Mouse (Mus musculus): ENCODE data around the gene Snapc5. TPM values are rescaled to one million over a fixed set of nuclear protein-coding genes. Genes with fewer than 3 reads are reported as not detected.

Gene Snapc5
- total and polyA plus RNA-seq, 3 experiments, result 4.4 to 40.4 (median 14.0) TPM

GRCm38 (mm10) chr9:64220603-64221002 lies 41.5 kb downstream of the Snapc5 start:
- DNase-seq (ENCODE audit: low spot score) (no peak), ATAC-seq (ENCODE audit: extremely low read depth, insufficient number of reproducible peaks, low FRiP score, poor library complexity, severe bottlenecking) (no peak)
- H3K4me1 ChIP-seq (ENCODE audit: insufficient read depth, low read depth, low read length), result peaks cover 19% of the 10 kb centered on the region
- no peak overlapping the region for H3K4me3 ChIP-seq (ENCODE audit: low read depth, low read length)
- no peaks in the 10 kb centered on the region for H3K27me3 ChIP-seq (ENCODE audit: insufficient read depth, low read length)
- TF ChIP-seq GATA2 (IDR thresholded peaks at IDR 0.05; ENCODE audit: borderline replicate concordance, low read depth, low read length) (no peak), GATA1 (IDR thresholded peaks at IDR 0.05; ENCODE audit: borderline replicate concordance, low read length) (no peak), CTCF (IDR thresholded peaks at IDR 0.05; ENCODE audit: low read depth, low read length) (no peak)
- H3K36me3 ChIP-seq (replicated peaks), result peaks cover 73% of the 10 kb centered on the region
- H3K9me3 ChIP-seq (replicated peaks), result no peaks in the 10 kb centered on the region

GRCm38 (mm10) chr9:64221480-64221879 lies 42.4 kb downstream of the Snapc5 start:
- no peak overlapping the region for H3K4me3 ChIP-seq (ENCODE audit: low read depth, low read length)
- DNase-seq (ENCODE audit: low spot score) (no peak), ATAC-seq (ENCODE audit: extremely low read depth, insufficient number of reproducible peaks, low FRiP score, poor library complexity, severe bottlenecking) (no peak)
- H3K36me3 ChIP-seq (replicated peaks), result peaks cover 74% of the 10 kb centered on the region
- H3K9me3 ChIP-seq (replicated peaks), result no peaks in the 10 kb centered on the region
- no peak for TF ChIP-seq GATA2 (IDR thresholded peaks at IDR 0.05; ENCODE audit: borderline replicate concordance, low read depth, low read length)
- TF ChIP-seq GATA1 (IDR thresholded peaks at IDR 0.05; ENCODE audit: borderline replicate concordance, low read length), result no peak
- no peak for TF ChIP-seq POLR2AphosphoS5 (IDR thresholded peaks at IDR 0.05; ENCODE audit: insufficient replicate concordance, low read depth, low read length)
- no peak for TF ChIP-seq CTCF (IDR thresholded peaks at IDR 0.05; ENCODE audit: low read depth, low read length)
- no peak for TF ChIP-seq TAL1 (conservative IDR thresholded peaks at IDR 0.05; ENCODE audit: low read depth, low read length)
- H3K4me1 ChIP-seq (ENCODE audit: insufficient read depth, low read depth, low read length), result peaks cover 15% of the 10 kb centered on the region
- H3K27me3 ChIP-seq (ENCODE audit: insufficient read depth, low read length), result no peaks in the 10 kb centered on the region

- DNase-seq (ENCODE audit: low spot score) (no peak), ATAC-seq (ENCODE audit: extremely low read depth, insufficient number of reproducible peaks, low FRiP score, poor library complexity, severe bottlenecking) (no peak)
- no peaks in the 10 kb centered on the region for H3K27me3 ChIP-seq (ENCODE audit: insufficient read depth, low read length)
- peaks cover 76% of the 10 kb centered on the region for H3K36me3 ChIP-seq (replicated peaks)
- H3K9me3 ChIP-seq (replicated peaks), result no peaks in the 10 kb centered on the region
- peaks cover 11% of the 10 kb centered on the region; the same call in 1 of the 2 replicates for H3K4me1 ChIP-seq (ENCODE audit: insufficient read depth, low read depth, low read length)
- TF ChIP-seq CTCF (IDR thresholded peaks at IDR 0.05; ENCODE audit: low read depth, low read length) (no peak), POLR2AphosphoS5 (IDR thresholded peaks at IDR 0.05; ENCODE audit: insufficient replicate concordance, low read depth, low read length) (no peak), TAL1 (conservative IDR thresholded peaks at IDR 0.05; ENCODE audit: low read depth, low read length) (no peak), GATA1 (IDR thresholded peaks at IDR 0.05; ENCODE audit: borderline replicate concordance, low read length) (no peak), GATA2 (IDR thresholded peaks at IDR 0.05; ENCODE audit: borderline replicate concordance, low read depth, low read length) (no peak)
- H3K4me3 ChIP-seq (ENCODE audit: low read depth, low read length), result no peak overlapping the region
These were observed 43.0 kb downstream of the Snapc5 start for GRCm38 (mm10) chr9:64222098-64222497.

GRCm38 (mm10) chr9:64225805-64226204 lies 46.7 kb downstream of the Snapc5 start:
- no peak for TF ChIP-seq POLR2AphosphoS5 (IDR thresholded peaks at IDR 0.05; ENCODE audit: insufficient replicate concordance, low read depth, low read length)
- no peak for TF ChIP-seq CTCF (IDR thresholded peaks at IDR 0.05; ENCODE audit: low read depth, low read length)
- TF ChIP-seq TAL1 (conservative IDR thresholded peaks at IDR 0.05; ENCODE audit: low read depth, low read length), result no peak
- no peak for TF ChIP-seq GATA1 (IDR thresholded peaks at IDR 0.05; ENCODE audit: borderline replicate concordance, low read length)
- no peak for TF ChIP-seq GATA2 (IDR thresholded peaks at IDR 0.05; ENCODE audit: borderline replicate concordance, low read depth, low read length)
- peaks cover 9% of the 10 kb centered on the region; the same call in 1 of the 2 replicates for H3K4me1 ChIP-seq (ENCODE audit: insufficient read depth, low read depth, low read length)
- no peak for ATAC-seq (ENCODE audit: extremely low read depth, insufficient number of reproducible peaks, low FRiP score, poor library complexity, severe bottlenecking)

DNA sequence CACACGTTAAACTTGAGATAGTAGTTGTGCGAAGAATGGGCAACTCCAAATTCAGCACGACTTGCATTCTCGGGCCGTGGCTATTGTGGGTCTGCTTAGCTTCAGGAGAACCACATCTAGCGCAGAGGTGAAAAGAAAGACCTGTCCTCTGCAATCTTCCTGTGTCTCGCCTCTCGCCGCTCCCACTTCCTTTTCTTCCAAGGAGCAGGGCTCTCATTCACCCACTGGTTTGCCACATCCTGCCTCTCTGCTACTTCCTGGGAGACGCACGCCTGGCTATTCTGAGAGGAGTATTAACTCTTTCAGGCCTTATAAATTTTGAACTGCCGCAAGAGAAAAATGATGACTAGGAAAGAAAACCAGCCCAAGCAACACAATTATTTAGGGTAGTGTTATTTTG lies 48.7 kb downstream of the Snapc5 start:
- Histone ChIP-seq H3K27me3 (ENCODE audit: insufficient read depth, low read length) (no peaks in the 10 kb centered on the region), H3K4me3 (ENCODE audit: low read depth, low read length) (no peak overlapping the region), H3K4me1 (ENCODE audit: insufficient read depth, low read depth, low read length) (0 out of 2 replicates have a peak, but pooled peaks cover 3% of the 10 kb centered on the region), H3K36me3 (replicated peaks) (peaks cover 78% of the 10 kb centered on the region), H3K9me3 (replicated peaks) (no peaks in the 10 kb centered on the region)
- no peak for ATAC-seq (ENCODE audit: extremely low read depth, insufficient number of reproducible peaks, low FRiP score, poor library complexity, severe bottlenecking)
- no peak for DNase-seq (ENCODE audit: low spot score)
- no peak for TF ChIP-seq CTCF (IDR thresholded peaks at IDR 0.05; ENCODE audit: low read depth, low read length)
- TF ChIP-seq GATA2 (IDR thresholded peaks at IDR 0.05; ENCODE audit: borderline replicate concordance, low read depth, low read length), result no peak
- TF ChIP-seq TAL1 (conservative IDR thresholded peaks at IDR 0.05; ENCODE audit: low read depth, low read length), result no peak
- no peak for TF ChIP-seq POLR2AphosphoS5 (IDR thresholded peaks at IDR 0.05; ENCODE audit: insufficient replicate concordance, low read depth, low read length)
- TF ChIP-seq GATA1 (IDR thresholded peaks at IDR 0.05; ENCODE audit: borderline replicate concordance, low read length), result no peak

More at GRCm38 (mm10) chr9:64225805-64226204, 46.7 kb downstream of the Snapc5 start:
- peaks cover 76% of the 10 kb centered on the region for H3K36me3 ChIP-seq (replicated peaks)
- no peaks in the 10 kb centered on the region for H3K27me3 ChIP-seq (ENCODE audit: insufficient read depth, low read length)
- no peaks in the 10 kb centered on the region for H3K9me3 ChIP-seq (replicated peaks)
- no peak for DNase-seq (ENCODE audit: low spot score)
- no peak overlapping the region for H3K4me3 ChIP-seq (ENCODE audit: low read depth, low read length)

GRCm38 (mm10) chr9:64228972-64229371 lies 49.9 kb downstream of the Snapc5 start:
- TF ChIP-seq CTCF (IDR thresholded peaks at IDR 0.05; ENCODE audit: low read depth, low read length) (no peak), POLR2AphosphoS5 (IDR thresholded peaks at IDR 0.05; ENCODE audit: insufficient replicate concordance, low read depth, low read length) (no peak), GATA1 (IDR thresholded peaks at IDR 0.05; ENCODE audit: borderline replicate concordance, low read length) (no peak), TAL1 (conservative IDR thresholded peaks at IDR 0.05; ENCODE audit: low read depth, low read length) (no peak), GATA2 (IDR thresholded peaks at IDR 0.05; ENCODE audit: borderline replicate concordance, low read depth, low read length) (no peak)
- DNase-seq (ENCODE audit: low spot score), result no peak
- no peaks in the 10 kb centered on the region for H3K27me3 ChIP-seq (ENCODE audit: insufficient read depth, low read length)
- no peak overlapping the region for H3K4me3 ChIP-seq (ENCODE audit: low read depth, low read length)
- peaks cover 73% of the 10 kb centered on the region for H3K36me3 ChIP-seq (replicated peaks)
- peaks cover 3% of the 10 kb centered on the region; the same call in 1 of the 2 replicates for H3K4me1 ChIP-seq (ENCODE audit: insufficient read depth, low read depth, low read length)
- H3K9me3 ChIP-seq (replicated peaks), result no peaks in the 10 kb centered on the region
- ATAC-seq (ENCODE audit: extremely low read depth, insufficient number of reproducible peaks, low FRiP score, poor library complexity, severe bottlenecking), result no peak
